Mouse (Mus musculus): ENCODE measurements at regions not wholly inside any gene's neighbourhood (a gene's known extent, or its start where the extent isn't known, plus 50 kb on each side); places are given as distances from the start of the nearest gene placed in this dataset.
A peak's percentile ranks its signal among the peaks of the same experiment; 100 is the strongest.

GRCm38 (mm10) chr1:158192841-158193551 lies 163.1 kb downstream of the Brinp2 start:
- Histone ChIP-seq H3K4me1 (ENCODE audit: control insufficient read depth, insufficient read depth, low read length) (peaks cover 15% of the 10 kb centered on the region), H3K9me3 (ENCODE audit: control insufficient read depth, low read length) (no peaks in the 10 kb centered on the region), H3K9ac (ENCODE audit: low read depth, low read length, severe bottlenecking) (no peak overlapping the region), H3K4me2 (replicated peaks; ENCODE audit: low read depth, low read length, severe bottlenecking) (no peak overlapping the region), H3K36me3 (ENCODE audit: control insufficient read depth, insufficient read depth, low read length) (no peaks in the 10 kb centered on the region), H3K4me3 (replicated peaks; ENCODE audit: low read length) (no peak overlapping the region), H3K27me3 (ENCODE audit: control insufficient read depth, insufficient read depth, low read length) (no peaks in the 10 kb centered on the region), H3K27ac (replicated peaks; ENCODE audit: low read depth, low read length) (no peak overlapping the region)
- peak; percentile 44; the same call in 1 of the 2 replicates for ATAC-seq (ENCODE audit: low FRiP score, low read depth)
- 42% methylated on average over 12 of the region's 12 CpGs for WGBS
- TF ChIP-seq POLR2A (IDR thresholded peaks at IDR 0.05; ENCODE audit: borderline replicate concordance, extremely low read depth, insufficient read depth, insufficient read length): no peak
- DNase-seq (ENCODE audit: low spot score): no peak

- WGBS: 35% methylated on average over 12 of the region's 12 CpGs
- no peaks in the 10 kb centered on the region for H3K9me3 ChIP-seq (ENCODE audit: control insufficient read depth, low read length)
- H3K4me2 ChIP-seq (replicated peaks; ENCODE audit: low read depth, low read length, severe bottlenecking): no peak overlapping the region
- DNase-seq (ENCODE audit: low spot score) (peak; percentile 16), ATAC-seq (ENCODE audit: low FRiP score, low read depth) (peak; percentile 37; the same call in 1 of the 2 replicates)
- no peak overlapping the region for H3K4me3 ChIP-seq (replicated peaks; ENCODE audit: low read length)
- H3K27ac ChIP-seq (replicated peaks; ENCODE audit: low read depth, low read length): no peak overlapping the region
- H3K27me3 ChIP-seq (ENCODE audit: control insufficient read depth, insufficient read depth, low read length): no peaks in the 10 kb centered on the region
- no peak overlapping the region for H3K9ac ChIP-seq (ENCODE audit: low read depth, low read length, severe bottlenecking)
- TF ChIP-seq POLR2A (IDR thresholded peaks at IDR 0.05; ENCODE audit: borderline replicate concordance, extremely low read depth, insufficient read depth, insufficient read length): no peak
- H3K36me3 ChIP-seq (ENCODE audit: control insufficient read depth, insufficient read depth, low read length): no peaks in the 10 kb centered on the region
- H3K4me1 ChIP-seq (ENCODE audit: control insufficient read depth, insufficient read depth, low read length): peaks cover 15% of the 10 kb centered on the region
These were observed 162.1 kb downstream of the Brinp2 start for GRCm38 (mm10) chr1:158193968-158194565.
